Mouse (Mus musculus) spleen, postnatal 4 days (tissue): ENCODE results near the gene Tab3.
A peak's percentile ranks its signal among the peaks of the same experiment; 100 is the strongest.

Experiments
- DNase-seq, 2 experiments: peaks; one replicate each; pipeline ENCODE4 v3.0.0; 2022; ENCODE audit warnings: low spot score in 2 of 2

Tab3 gene

GRCm38 (mm10) chrX:85573532-85574181 is at the start of gene Tab3:
Gene Tab3 (plus strand): TSS chrX:85574022.
- DNase-seq = peak; percentile 94 to 95

- DNase-seq = no peak
Measured at GRCm38 (mm10) chrX:85525545-85525944, 48.3 kb upstream of the Tab3 start.

- no peak for DNase-seq
Measured at GRCm38 (mm10) chrX:85526263-85527019, 47.4 kb upstream of the Tab3 start.

GRCm38 (mm10) chrX:85558931-85559330 is 14.9 kb upstream of the Tab3 start:
- no peak for DNase-seq

GRCm38 (mm10) chrX:85566256-85566655 is 7.6 kb upstream of the Tab3 start:
- DNase-seq = no peak

GRCm38 (mm10) chrX:85574182-85574541 is 340 bp downstream of the Tab3 start:
- peak; percentile 22 to 70 for DNase-seq

GRCm38 (mm10) chrX:85576310-85576709 is 2.5 kb downstream of the Tab3 start:
- peak in 1 of 2 experiments; percentile 16 for DNase-seq

GRCm38 (mm10) chrX:85580768-85581167 is 6.9 kb downstream of the Tab3 start:
- DNase-seq = no peak

GRCm38 (mm10) chrX:85582517-85582916 is 8.7 kb downstream of the Tab3 start:
- DNase-seq = no peak

GRCm38 (mm10) chrX:85585575-85585974 is 11.8 kb downstream of the Tab3 start:
- DNase-seq = peak in 1 of 2 experiments; percentile 13

- peak in 1 of 2 experiments; percentile 13 for DNase-seq
Measured at GRCm38 (mm10) chrX:85614701-85615100, 40.9 kb downstream of the Tab3 start.

GRCm38 (mm10) chrX:85646204-85646777 is 72.5 kb downstream of the Tab3 start:
- no peak for DNase-seq

- DNase-seq = peak in 1 of 2 experiments; percentile 16
Measured at GRCm38 (mm10) chrX:85676808-85677207, 103.0 kb downstream of the Tab3 start.

GRCm38 (mm10) chrX:85682125-85682524 is 108.3 kb downstream of the Tab3 start:
- DNase-seq = no peak

- DNase-seq = no peak
Measured at GRCm38 (mm10) chrX:85683723-85684122, 109.9 kb downstream of the Tab3 start.
